Mouse (Mus musculus): ENCODE data around the gene Etv5. TPM values are rescaled to one million over a fixed set of nuclear protein-coding genes. Genes with fewer than 3 reads are reported as not detected.
"Not testable (repeated sequence)": the region's sequence is repeated elsewhere in the genome, so short reads cannot be mapped to it uniquely, and the experiment has no call there.

Etv5 gene
- polyA plus RNA-seq, 1 experiment from 2014 or later, result 14.0 TPM

- 58% methylated on average over 3 of the region's 3 CpGs for WGBS
- Histone ChIP-seq H3K4me2 (no peak overlapping the region), H3K36me3 (no peaks in the 10 kb centered on the region), H3K9ac (no peak overlapping the region), H3K9me3 (no peaks in the 10 kb centered on the region), H3K27me3 (replicated peaks) (no peaks in the 10 kb centered on the region), H3K27ac (no peak overlapping the region), H3K4me3 (replicated peaks) (no peak overlapping the region), H3K4me1 (no peaks in the 10 kb centered on the region)
- ATAC-seq (ENCODE audit: insufficient read depth, low FRiP score, low read depth), result no peak
Observed at GRCm38 (mm10) chr16:22365596-22365995, 73.9 kb downstream of the Etv5 start.

GRCm38 (mm10) chr16:22358701-22359354 is 80.7 kb downstream of the Etv5 start:
- Histone ChIP-seq H3K4me3 (replicated peaks) (peak overlapping the region; percentile 9; the same call in 1 of the 2 replicates), H3K27ac (no peak overlapping the region), H3K9me3 (no peaks in the 10 kb centered on the region), H3K27me3 (replicated peaks) (no peaks in the 10 kb centered on the region), H3K4me2 (peak overlapping the region; percentile 42), H3K4me1 (peaks cover 4% of the 10 kb centered on the region; the same call in 1 of the 2 replicates), H3K36me3 (no peaks in the 10 kb centered on the region), H3K9ac (no peak overlapping the region)
- no peak for ATAC-seq (ENCODE audit: insufficient read depth, low FRiP score, low read depth)
- WGBS, result 13% methylated on average over 18 of the region's 18 CpGs

- not testable (repeated sequence) for H3K4me3 ChIP-seq (replicated peaks); ATAC-seq (ENCODE audit: insufficient read depth, low FRiP score, low read depth); H3K9me3 ChIP-seq; H3K4me1 ChIP-seq; H3K36me3 ChIP-seq; H3K27me3 ChIP-seq (replicated peaks); H3K4me2 ChIP-seq; H3K27ac ChIP-seq; H3K9ac ChIP-seq
- WGBS, result 88% methylated on average over 5 of the region's 5 CpGs
Observed at GRCm38 (mm10) chr16:22354177-22354576, 85.3 kb downstream of the Etv5 start.

- no peak overlapping the region for H3K4me3 ChIP-seq (replicated peaks)
- WGBS, result 78% methylated on average over 3 of the region's 3 CpGs
- ATAC-seq (ENCODE audit: insufficient read depth, low FRiP score, low read depth), result no peak
- H3K9me3 ChIP-seq, result no peaks in the 10 kb centered on the region
- H3K4me2 ChIP-seq, result no peak overlapping the region
- H3K27me3 ChIP-seq (replicated peaks), result no peaks in the 10 kb centered on the region
- H3K9ac ChIP-seq, result no peak overlapping the region
- no peaks in the 10 kb centered on the region for H3K36me3 ChIP-seq
- no peak overlapping the region for H3K27ac ChIP-seq
- no peaks in the 10 kb centered on the region for H3K4me1 ChIP-seq
Observed at GRCm38 (mm10) chr16:22353639-22354038, 85.9 kb downstream of the Etv5 start.

- Histone ChIP-seq H3K9ac (no peak overlapping the region), H3K4me2 (no peak overlapping the region), H3K27me3 (replicated peaks) (no peaks in the 10 kb centered on the region), H3K36me3 (no peaks in the 10 kb centered on the region), H3K9me3 (no peaks in the 10 kb centered on the region; the same call in 1 of the 2 replicates), H3K4me3 (replicated peaks) (no peak overlapping the region), H3K4me1 (no peaks in the 10 kb centered on the region), H3K27ac (no peak overlapping the region)
- WGBS, result 91% methylated on average over 4 of the region's 4 CpGs
- no peak for ATAC-seq (ENCODE audit: insufficient read depth, low FRiP score, low read depth)
Observed at GRCm38 (mm10) chr16:22351194-22351593, 88.3 kb downstream of the Etv5 start.

GRCm38 (mm10) chr16:22349798-22350197 is 89.7 kb downstream of the Etv5 start:
- H3K4me2 ChIP-seq, result no peak overlapping the region
- ATAC-seq (ENCODE audit: insufficient read depth, low FRiP score, low read depth), result no peak

GRCm38 (mm10) chr16:22348478-22349270 is 90.8 kb downstream of the Etv5 start:
- no peaks in the 10 kb centered on the region; the same call in 1 of the 2 replicates for H3K9me3 ChIP-seq
- H3K27ac ChIP-seq, result no peak overlapping the region
- H3K27me3 ChIP-seq (replicated peaks), result no peaks in the 10 kb centered on the region
- no peaks in the 10 kb centered on the region for H3K4me1 ChIP-seq
- H3K4me2 ChIP-seq, result no peak overlapping the region
- no peak overlapping the region for H3K4me3 ChIP-seq (replicated peaks)
- no peak overlapping the region for H3K9ac ChIP-seq
- H3K36me3 ChIP-seq, result no peaks in the 10 kb centered on the region
- 43% methylated on average over 16 of the region's 16 CpGs for WGBS
- ATAC-seq (ENCODE audit: insufficient read depth, low FRiP score, low read depth), result no peak

More at GRCm38 (mm10) chr16:22349798-22350197, 89.7 kb downstream of the Etv5 start:
- Histone ChIP-seq H3K27ac (no peak overlapping the region), H3K36me3 (no peaks in the 10 kb centered on the region), H3K9ac (no peak overlapping the region), H3K4me3 (replicated peaks) (no peak overlapping the region), H3K4me1 (no peaks in the 10 kb centered on the region), H3K9me3 (no peaks in the 10 kb centered on the region; the same call in 1 of the 2 replicates), H3K27me3 (replicated peaks) (no peaks in the 10 kb centered on the region)
- 78% methylated on average over 5 of the region's 5 CpGs for WGBS

- Histone ChIP-seq H3K4me3 (replicated peaks) (no peak overlapping the region), H3K9me3 (no peaks in the 10 kb centered on the region; the same call in 1 of the 2 replicates), H3K36me3 (no peaks in the 10 kb centered on the region), H3K27ac (no peak overlapping the region), H3K4me1 (no peaks in the 10 kb centered on the region), H3K27me3 (replicated peaks) (no peaks in the 10 kb centered on the region), H3K4me2 (no peak overlapping the region), H3K9ac (no peak overlapping the region)
- no peak for ATAC-seq (ENCODE audit: insufficient read depth, low FRiP score, low read depth)
- 55% methylated on average over 4 of the region's 4 CpGs for WGBS
Observed at GRCm38 (mm10) chr16:22348014-22348413, 91.5 kb downstream of the Etv5 start.

GRCm38 (mm10) chr16:22341236-22341671 is 98.3 kb downstream of the Etv5 start:
- H3K27ac ChIP-seq, result no peak overlapping the region
- no peaks in the 10 kb centered on the region for H3K36me3 ChIP-seq
- no peak overlapping the region for H3K4me3 ChIP-seq (replicated peaks)
- H3K27me3 ChIP-seq (replicated peaks), result no peaks in the 10 kb centered on the region
- H3K4me2 ChIP-seq, result no peak overlapping the region
- no peak; the same call in 1 of the 2 replicates for ATAC-seq (ENCODE audit: insufficient read depth, low FRiP score, low read depth)
- 41% methylated on average over 4 of the region's 4 CpGs for WGBS
- 0 out of 2 replicates have a peak, but pooled peaks cover 2% of the 10 kb centered on the region for H3K4me1 ChIP-seq
- no peaks in the 10 kb centered on the region for H3K9me3 ChIP-seq
- no peak overlapping the region for H3K9ac ChIP-seq

- no peak overlapping the region for H3K9ac ChIP-seq
- H3K27me3 ChIP-seq (replicated peaks), result no peaks in the 10 kb centered on the region
- WGBS, result 74% methylated on average over 3 of the region's 3 CpGs
- H3K27ac ChIP-seq, result no peak overlapping the region
- no peak overlapping the region for H3K4me3 ChIP-seq (replicated peaks)
- ATAC-seq (ENCODE audit: insufficient read depth, low FRiP score, low read depth), result no peak
- H3K36me3 ChIP-seq, result no peaks in the 10 kb centered on the region
- H3K4me1 ChIP-seq, result 0 out of 2 replicates have a peak, but pooled peaks cover 2% of the 10 kb centered on the region
- H3K9me3 ChIP-seq, result no peaks in the 10 kb centered on the region
- no peak overlapping the region for H3K4me2 ChIP-seq
Observed at GRCm38 (mm10) chr16:22335781-22336180, 103.7 kb downstream of the Etv5 start.
